Mouse (Mus musculus) hindbrain, embryonic 10.5 days (tissue): ENCODE measurements around the gene Rarres2. TPM values are rescaled to one million over a fixed set of nuclear protein-coding genes. Genes with fewer than 3 reads are reported as not detected.
A peak's percentile ranks its signal among the peaks of the same experiment; 100 is the strongest.

Source experiments
- DNase-seq: peaks from one replicate; pipeline ENCODE4 v3.0.0-alpha.2; 2017; ENCODE audit warnings: low spot score
- H3K27ac ChIP-seq: fragments of 300-500 bp; sonication (generic); 2 replicates; pipeline ENCODE4 v1.5.1; 2016; ENCODE audit warnings: mild to moderate bottlenecking, moderate library complexity
- H3K27me3 ChIP-seq: fragments of 300-500 bp; sonication (generic); 2 replicates; pipeline ENCODE4 v1.6.1; 2016; ENCODE audit warnings: mild to moderate bottlenecking; ENCODE audit not compliant: poor library complexity, insufficient read depth, severe bottlenecking
- H3K36me3 ChIP-seq: fragments of 300-500 bp; sonication (generic); 2 replicates; pipeline ENCODE4 v1.6.1; 2016; ENCODE audit warnings: mild to moderate bottlenecking, moderate library complexity
- H3K4me1 ChIP-seq: fragments of 300-500 bp; sonication (generic); replicated peaks from 2 replicates; pipeline ENCODE4 v1.6.1; 2016; ENCODE audit warnings: mild to moderate bottlenecking
- H3K4me3 ChIP-seq: fragments of 300-500 bp; sonication (generic); 2 replicates; pipeline ENCODE4 v1.5.1; 2016; ENCODE audit warnings: mild to moderate bottlenecking, moderate library complexity
- H3K9me3 ChIP-seq: fragments of 300-500 bp; sonication (generic); 2 replicates; pipeline ENCODE4 v1.6.1; 2016; ENCODE audit warnings: mild to moderate bottlenecking, moderate library complexity
- WGBS: fragments of 180-500 bp; shearing (Covaris S2); methylation state at CpG from one replicate; pipeline ENCODE4 v1.1.7; 2016; 5-methylcytosine and 5-hydroxymethylcytosine counted together
- polyA plus RNA-seq: library from polyadenylated mRNA; unstranded; fragments of >200 nt; fragmentation: Nextera tagmentation; extraction: Ambion mirVana; gene quantifications from 2 replicates; pipeline ENCODE4 v1.2.1, GENCODE M21; 2016

Gene Rarres2
- polyA plus RNA-seq, 1 experiment from 2014 or later, result 1.9 TPM

- DNase-seq, result no peak
- Histone ChIP-seq H3K4me3 (peak overlapping the region; percentile 92), H3K27me3 (no peaks in the 10 kb centered on the region), H3K4me1 (peaks cover 30% of the 10 kb centered on the region), H3K27ac (peak overlapping the region; percentile 98), H3K36me3 (peaks cover 53% of the 10 kb centered on the region), H3K9me3 (peaks cover 25% of the 10 kb centered on the region)
- 59% methylated on average over 1 of the region's 1 CpGs for WGBS
Observed at GRCm38 (mm10) chr6:48595278-48595677, 22.7 kb upstream of the Rarres2 start.

GRCm38 (mm10) chr6:48594043-48594738 is 21.6 kb upstream of the Rarres2 start:
- Histone ChIP-seq H3K9me3 (peaks cover 25% of the 10 kb centered on the region), H3K4me1 (peaks cover 30% of the 10 kb centered on the region), H3K27ac (peak overlapping the region; percentile 98), H3K4me3 (peak overlapping the region; percentile 92), H3K36me3 (peaks cover 42% of the 10 kb centered on the region), H3K27me3 (no peaks in the 10 kb centered on the region)
- peak; percentile 71 for DNase-seq
- WGBS, result under 1% methylated on average over 41 of the region's 41 CpGs

- 5% methylated on average over 45 of the region's 45 CpGs for WGBS
- peaks cover 25% of the 10 kb centered on the region for H3K9me3 ChIP-seq
- peaks cover 33% of the 10 kb centered on the region for H3K4me1 ChIP-seq
- H3K4me3 ChIP-seq, result peak within 1 kb of the TSS; percentile 92
- peak; percentile 94 for DNase-seq
- peaks cover 34% of the 10 kb centered on the region for H3K36me3 ChIP-seq
- H3K27me3 ChIP-seq, result no peaks in the 10 kb centered on the region
- H3K27ac ChIP-seq, result peak within 1 kb of the TSS; percentile 98
Observed at GRCm38 (mm10) chr6:48593158-48594042, 20.8 kb upstream of the Rarres2 start, which contains the start of the genes Repin1 and Gm44965. Gene Repin1 (plus strand): TSS chr6:48593883. Gene Gm44965 (plus strand): TSS chr6:48593941.

- H3K9me3 ChIP-seq, result peaks cover 13% of the 10 kb centered on the region
- H3K4me3 ChIP-seq, result no peak overlapping the region
- no peaks in the 10 kb centered on the region for H3K27me3 ChIP-seq
- no peak for DNase-seq
- peaks cover 19% of the 10 kb centered on the region for H3K36me3 ChIP-seq
- H3K27ac ChIP-seq, result no peak overlapping the region
- peaks cover 29% of the 10 kb centered on the region for H3K4me1 ChIP-seq
- WGBS, result 91% methylated on average over 6 of the region's 6 CpGs
Observed at GRCm38 (mm10) chr6:48591871-48592270, 19.3 kb upstream of the Rarres2 start.

- WGBS, result 84% methylated on average over 3 of the region's 3 CpGs
Observed at GRCm38 (mm10) chr6:48591221-48591845, 18.7 kb upstream of the Rarres2 start.

GRCm38 (mm10) chr6:48589194-48589750 is 16.7 kb upstream of the Rarres2 start, which contains the start of gene Gm45021:
Gene Gm45021 (plus strand): TSS chr6:48589610.
- Histone ChIP-seq H3K36me3 (no peaks in the 10 kb centered on the region), H3K27ac (no peak within 1 kb of the TSS), H3K4me1 (peaks cover 16% of the 10 kb centered on the region), H3K27me3 (no peaks in the 10 kb centered on the region), H3K9me3 (no peaks in the 10 kb centered on the region), H3K4me3 (no peak within 1 kb of the TSS)
- DNase-seq, result no peak
- 64% methylated on average over 6 of the region's 6 CpGs for WGBS

More at GRCm38 (mm10) chr6:48591221-48591845, 18.7 kb upstream of the Rarres2 start:
- H3K4me3 ChIP-seq, result no peak overlapping the region
- H3K9me3 ChIP-seq, result peaks cover 8% of the 10 kb centered on the region; the same call in 1 of the 2 replicates
- no peak overlapping the region for H3K27ac ChIP-seq
- H3K4me1 ChIP-seq, result peaks cover 29% of the 10 kb centered on the region
- peaks cover 14% of the 10 kb centered on the region for H3K36me3 ChIP-seq
- no peak for DNase-seq
- H3K27me3 ChIP-seq, result no peaks in the 10 kb centered on the region

- peak; percentile 19 for DNase-seq
- peaks cover 17% of the 10 kb centered on the region for H3K4me1 ChIP-seq
Observed at GRCm38 (mm10) chr6:48582037-48582436, 9.4 kb upstream of the Rarres2 start.

GRCm38 (mm10) chr6:48581257-48581656 is 8.7 kb upstream of the Rarres2 start:
- no peaks in the 10 kb centered on the region for H3K9me3 ChIP-seq
- peaks cover 17% of the 10 kb centered on the region for H3K4me1 ChIP-seq
- no peaks in the 10 kb centered on the region for H3K27me3 ChIP-seq
- 31% methylated on average over 3 of the region's 3 CpGs for WGBS
- no peak overlapping the region for H3K27ac ChIP-seq
- no peak for DNase-seq
- no peaks in the 10 kb centered on the region for H3K36me3 ChIP-seq
- H3K4me3 ChIP-seq, result no peak overlapping the region

More at GRCm38 (mm10) chr6:48582037-48582436, 9.4 kb upstream of the Rarres2 start:
- WGBS, result 65% methylated on average over 3 of the region's 3 CpGs
- H3K9me3 ChIP-seq, result no peaks in the 10 kb centered on the region
- no peaks in the 10 kb centered on the region for H3K27me3 ChIP-seq
- H3K4me3 ChIP-seq, result no peak overlapping the region
- H3K36me3 ChIP-seq, result no peaks in the 10 kb centered on the region
- H3K27ac ChIP-seq, result 0 out of 2 replicates have a peak overlapping the region, but pooled peaks have one; percentile 30

- Histone ChIP-seq H3K27me3 (no peaks in the 10 kb centered on the region), H3K36me3 (no peaks in the 10 kb centered on the region), H3K4me1 (peaks cover 17% of the 10 kb centered on the region), H3K9me3 (no peaks in the 10 kb centered on the region), H3K27ac (no peak overlapping the region), H3K4me3 (no peak overlapping the region)
- no peak for DNase-seq
- WGBS, result 43% methylated on average over 5 of the region's 5 CpGs
Observed at GRCm38 (mm10) chr6:48579215-48579648, 6.6 kb upstream of the Rarres2 start.

- Histone ChIP-seq H3K36me3 (no peaks in the 10 kb centered on the region), H3K4me1 (peaks cover 17% of the 10 kb centered on the region), H3K27me3 (no peaks in the 10 kb centered on the region), H3K9me3 (no peaks in the 10 kb centered on the region), H3K4me3 (no peak overlapping the region), H3K27ac (no peak overlapping the region)
- WGBS, result 68% methylated on average over 5 of the region's 5 CpGs
- DNase-seq, result no peak
Observed at GRCm38 (mm10) chr6:48578736-48579135, 6.1 kb upstream of the Rarres2 start.

- no peak for DNase-seq
- peaks cover 13% of the 10 kb centered on the region for H3K4me1 ChIP-seq
- H3K36me3 ChIP-seq, result peaks cover 13% of the 10 kb centered on the region
- no peak overlapping the region for H3K27ac ChIP-seq
- 79% methylated on average over 3 of the region's 3 CpGs for WGBS
- no peak overlapping the region for H3K4me3 ChIP-seq
- H3K9me3 ChIP-seq, result no peaks in the 10 kb centered on the region
- no peaks in the 10 kb centered on the region for H3K27me3 ChIP-seq
Observed at GRCm38 (mm10) chr6:48573981-48574380, 1.4 kb upstream of the Rarres2 start.

- no peaks in the 10 kb centered on the region for H3K9me3 ChIP-seq
- DNase-seq, result peak; percentile 30
- peaks cover 13% of the 10 kb centered on the region for H3K4me1 ChIP-seq
- H3K27me3 ChIP-seq, result no peaks in the 10 kb centered on the region
- peaks cover 19% of the 10 kb centered on the region for H3K36me3 ChIP-seq
- no peak overlapping the region for H3K4me3 ChIP-seq
- no peak overlapping the region for H3K27ac ChIP-seq
- 62% methylated on average over 10 of the region's 10 CpGs for WGBS
Observed at GRCm38 (mm10) chr6:48573280-48573679, 691 bp upstream of the Rarres2 start.
